Mouse (Mus musculus) hindbrain, embryonic 11.5 days (tissue): ENCODE results near the gene Tbc1d10b. TPM values are rescaled to one million over a fixed set of nuclear protein-coding genes. Genes with fewer than 3 reads are reported as not detected.
A peak's percentile ranks its signal among the peaks of the same experiment; 100 is the strongest.

ENCODE experiments used
- ATAC-seq: fragments of 200-750 bp; cut with Nextera tagmentation; 2 replicates; pipeline ENCODE4 v1.8.0; 2017; ENCODE audit warnings: mild to moderate bottlenecking, moderate TSS enrichment, moderate library complexity; ENCODE audit not compliant: low FRiP score
- DNase-seq: peaks from one replicate; pipeline ENCODE4 v3.0.0-alpha.2; 2015; ENCODE audit warnings: low spot score
- H3K27ac ChIP-seq: fragments of 300-500 bp; sonication (generic); 2 replicates; pipeline ENCODE4 v1.5.1; 2014; ENCODE audit warnings: mild to moderate bottlenecking, low read depth, low read length
- H3K27me3 ChIP-seq: fragments of 300-500 bp; sonication (generic); 2 replicates; pipeline ENCODE4 v1.6.1; 2014; ENCODE audit warnings: mild to moderate bottlenecking, low read length, moderate library complexity, mixed read lengths; ENCODE audit not compliant: control insufficient read depth, insufficient read depth
- H3K36me3 ChIP-seq: fragments of 300-500 bp; sonication (generic); 2 replicates; pipeline ENCODE4 v1.6.1; 2014; ENCODE audit warnings: mild to moderate bottlenecking, low read length, moderate library complexity, mixed read lengths; ENCODE audit not compliant: control insufficient read depth, insufficient read depth
- H3K4me1 ChIP-seq: fragments of 300-500 bp; sonication (generic); replicated peaks from 2 replicates; pipeline ENCODE4 v1.6.1; 2014; ENCODE audit warnings: low read length, mixed read lengths; ENCODE audit not compliant: control insufficient read depth, insufficient read depth
- H3K4me2 ChIP-seq: fragments of 300-500 bp; sonication (generic); replicated peaks from 2 replicates; pipeline ENCODE4 v1.6.1; 2014; ENCODE audit warnings: mild to moderate bottlenecking, low read depth, low read length
- H3K4me3 ChIP-seq: fragments of 300-500 bp; sonication (generic); 2 replicates; pipeline ENCODE4 v1.5.1; 2014; ENCODE audit warnings: low read depth, low read length
- H3K9ac ChIP-seq: fragments of 300-500 bp; sonication (generic); 2 replicates; pipeline ENCODE4 v1.6.1; 2014; ENCODE audit warnings: low read depth, low read length
- H3K9me3 ChIP-seq: fragments of 300-500 bp; sonication (generic); 2 replicates; pipeline ENCODE4 v1.6.1; 2016; ENCODE audit warnings: low read length; ENCODE audit not compliant: control insufficient read depth
- WGBS: fragments of 180-500 bp; shearing (Covaris S2); extraction: QIAGEN DNeasy Blood & Tissue Kit; methylation state at CpG from one replicate; pipeline ENCODE4 v1.1.7; 2014; 5-methylcytosine and 5-hydroxymethylcytosine counted together
- polyA plus RNA-seq: library from polyadenylated mRNA; unstranded; fragments of >200 nt; fragmentation: Nextera tagmentation; extraction: Ambion mirVana; gene quantifications from 2 replicates; pipeline ENCODE4 v1.2.1, GENCODE M21; 2014

Tbc1d10b gene
- polyA plus RNA-seq, 1 experiment from 2014 or later = 19.1 TPM

- Histone ChIP-seq H3K4me2 (peak overlapping the region; percentile 90), H3K9me3 (no peaks in the 10 kb centered on the region), H3K4me3 (peak overlapping the region; percentile 87), H3K4me1 (peaks cover 4% of the 10 kb centered on the region; the same call in 1 of the 2 replicates), H3K36me3 (no peaks in the 10 kb centered on the region), H3K27me3 (no peaks in the 10 kb centered on the region), H3K27ac (peak overlapping the region; percentile 74), H3K9ac (peak overlapping the region; percentile 88)
- peak; percentile 85 for ATAC-seq
- 15% methylated on average over 31 of the region's 33 CpGs for WGBS
- DNase-seq = no peak
Observed at GRCm38 (mm10) chr7:127244658-127245510, 36.6 kb upstream of the Tbc1d10b start.

GRCm38 (mm10) chr7:127243870-127244657, 35.8 kb upstream of the Tbc1d10b start, which contains the start of gene Zfp771:
TSS of gene Zfp771 (plus strand) at chr7:127244274.
- H3K36me3 ChIP-seq = no peaks in the 10 kb centered on the region
- H3K9ac ChIP-seq = peak within 1 kb of the TSS; percentile 88
- H3K27me3 ChIP-seq = no peaks in the 10 kb centered on the region
- ATAC-seq (peak; percentile 96), DNase-seq (peak; percentile 97)
- no peaks in the 10 kb centered on the region for H3K9me3 ChIP-seq
- peak within 1 kb of the TSS; percentile 74 for H3K27ac ChIP-seq
- peak within 1 kb of the TSS; percentile 90 for H3K4me2 ChIP-seq
- WGBS = under 1% methylated on average over 55 of the region's 56 CpGs
- H3K4me1 ChIP-seq = peaks cover 4% of the 10 kb centered on the region; the same call in 1 of the 2 replicates
- peak within 1 kb of the TSS; percentile 87 for H3K4me3 ChIP-seq

- Histone ChIP-seq H3K4me1 (peaks cover 4% of the 10 kb centered on the region; the same call in 1 of the 2 replicates), H3K4me3 (peak overlapping the region; percentile 87; the same call in 1 of the 2 replicates), H3K27me3 (no peaks in the 10 kb centered on the region), H3K27ac (no peak overlapping the region), H3K9ac (peak overlapping the region; percentile 88; the same call in 1 of the 2 replicates), H3K4me2 (peak overlapping the region; percentile 90), H3K9me3 (no peaks in the 10 kb centered on the region), H3K36me3 (peaks cover 1% of the 10 kb centered on the region; the same call in 1 of the 2 replicates)
- WGBS = 43% methylated on average over 2 of the region's 2 CpGs
- ATAC-seq (no peak), DNase-seq (no peak)
Observed at GRCm38 (mm10) chr7:127243361-127243867, 35.1 kb upstream of the Tbc1d10b start.

GRCm38 (mm10) chr7:127234777-127235176, 26.5 kb upstream of the Tbc1d10b start:
- no peak for DNase-seq
- no peaks in the 10 kb centered on the region for H3K27me3 ChIP-seq
- peak overlapping the region; percentile 96 for H3K4me3 ChIP-seq
- H3K9ac ChIP-seq = no peak overlapping the region; the same call in 1 of the 2 replicates
- H3K4me2 ChIP-seq = peak overlapping the region; percentile 30
- H3K9me3 ChIP-seq = no peaks in the 10 kb centered on the region
- no peak for ATAC-seq
- H3K27ac ChIP-seq = no peak overlapping the region
- peaks cover 24% of the 10 kb centered on the region for H3K36me3 ChIP-seq
- H3K4me1 ChIP-seq = peaks cover 9% of the 10 kb centered on the region
- 95% methylated on average over 2 of the region's 2 CpGs for WGBS

- Histone ChIP-seq H3K4me3 (peak overlapping the region; percentile 96), H3K9me3 (no peaks in the 10 kb centered on the region), H3K36me3 (peaks cover 24% of the 10 kb centered on the region), H3K27ac (peak overlapping the region; percentile 99), H3K9ac (peak overlapping the region; percentile 99), H3K4me2 (peak overlapping the region; percentile 30), H3K4me1 (peaks cover 9% of the 10 kb centered on the region), H3K27me3 (no peaks in the 10 kb centered on the region)
- no peak for DNase-seq
- WGBS = 5% methylated on average over 9 of the region's 9 CpGs
- no peak for ATAC-seq
Observed at GRCm38 (mm10) chr7:127233765-127234164, 25.5 kb upstream of the Tbc1d10b start.

- Histone ChIP-seq H3K4me3 (peak overlapping the region; percentile 96), H3K9me3 (no peaks in the 10 kb centered on the region), H3K27me3 (no peaks in the 10 kb centered on the region), H3K27ac (peak overlapping the region; percentile 99), H3K4me2 (peak overlapping the region; percentile 30), H3K4me1 (peaks cover 9% of the 10 kb centered on the region), H3K9ac (peak overlapping the region; percentile 99), H3K36me3 (peaks cover 23% of the 10 kb centered on the region)
- under 1% methylated on average over 27 of the region's 27 CpGs for WGBS
- no peak for DNase-seq
- ATAC-seq = peak; percentile 46
Observed at GRCm38 (mm10) chr7:127233368-127233749, 25.1 kb upstream of the Tbc1d10b start.

- Histone ChIP-seq H3K4me2 (peak within 1 kb of the TSS; percentile 55), H3K36me3 (peaks cover 19% of the 10 kb centered on the region), H3K4me1 (peaks cover 9% of the 10 kb centered on the region), H3K4me3 (peak within 1 kb of the TSS; percentile 96), H3K27me3 (no peaks in the 10 kb centered on the region), H3K27ac (peak within 1 kb of the TSS; percentile 99), H3K9ac (peak within 1 kb of the TSS; percentile 99), H3K9me3 (no peaks in the 10 kb centered on the region)
- under 1% methylated on average over 58 of the region's 64 CpGs for WGBS
- DNase-seq = peak; percentile 93
- peak; percentile 92 for ATAC-seq
Observed at GRCm38 (mm10) chr7:127232622-127233367, 24.5 kb upstream of the Tbc1d10b start, which contains the start of the genes Zfp553 and Sept1. TSS of gene Zfp553 (plus strand) at chr7:127233061. TSS of gene Sept1 (minus strand) at chr7:127233130.
